Mouse (Mus musculus): Measurements from ENCODE around the gene Usp24.

DNA sequence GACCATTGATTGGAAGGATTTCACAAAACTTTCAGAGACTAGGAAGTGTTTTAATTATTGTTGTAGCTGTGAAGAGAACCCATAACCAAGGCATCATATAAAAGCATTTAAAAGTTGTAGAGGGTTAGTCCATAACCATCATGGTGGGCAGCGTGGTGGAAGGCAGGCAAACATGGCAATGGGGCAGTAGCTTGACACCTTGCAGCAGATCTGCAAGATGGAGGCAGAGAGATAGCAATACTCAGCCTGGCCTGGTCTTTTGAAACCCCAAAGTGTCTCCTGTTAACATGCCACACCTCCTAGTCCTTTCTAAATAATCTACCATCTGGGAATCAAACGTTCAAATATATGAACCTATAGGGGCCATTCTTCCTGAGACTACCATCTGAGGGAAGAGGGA, 17.6 kb downstream of the Usp24 start:
- TF ChIP-seq CTCF (conservative IDR thresholded peaks at IDR 0.05 in 1 of 2, IDR thresholded peaks at IDR 0.05 in 1 of 2; ENCODE audit: low read depth in 2 of 2, low read length in 2 of 2) (no peak), EP300 (IDR thresholded peaks at IDR 0.05; ENCODE audit: low read length) (no peak), GABPA (IDR thresholded peaks at IDR 0.05; ENCODE audit: insufficient replicate concordance, low read depth, low read length) (no peak), POLR2A (IDR thresholded peaks at IDR 0.05; ENCODE audit: low read depth, low read length) (no peak), SMC3 (IDR thresholded peaks at IDR 0.05; ENCODE audit: low read depth, low read length) (no peak), CHD1 (IDR thresholded peaks at IDR 0.05; ENCODE audit: low read depth, low read length) (no peak), MAFK (IDR thresholded peaks at IDR 0.05; ENCODE audit: insufficient replicate concordance, low read length) (no peak), E2F4 (IDR thresholded peaks at IDR 0.05; ENCODE audit: insufficient replicate concordance, low read depth, low read length) (no peak)
